Mouse (Mus musculus) cortical plate, adult 2 months (tissue): ENCODE data around the gene Mrpl50.

ENCODE experiments used
- CTCF ChIP-seq: fragments of 200-500 bp; IDR thresholded peaks from 2 replicates; pipeline ENCODE4 v1.5.1; 2011; ENCODE audit warnings: mild to moderate bottlenecking, control low read depth, low read length; ENCODE audit not compliant: insufficient read depth; ENCODE audit errors: extremely low read depth
- POLR2A ChIP-seq: fragments of 200-500 bp; IDR thresholded peaks from 2 replicates; pipeline ENCODE4 v1.6.1; 2011; ENCODE audit warnings: mild to moderate bottlenecking, low read length, control low read depth; ENCODE audit not compliant: insufficient read depth; ENCODE audit errors: extremely low read depth

- TF ChIP-seq CTCF: no peak
- TF ChIP-seq POLR2A: no peak
These were observed 40.0 kb downstream of the Mrpl50 start for GRCm38 (mm10) chr4:49480896-49481295.
